Comparison of ENCODE assay signal across 13 mouse cellular contexts in the genomic region with DNA sequence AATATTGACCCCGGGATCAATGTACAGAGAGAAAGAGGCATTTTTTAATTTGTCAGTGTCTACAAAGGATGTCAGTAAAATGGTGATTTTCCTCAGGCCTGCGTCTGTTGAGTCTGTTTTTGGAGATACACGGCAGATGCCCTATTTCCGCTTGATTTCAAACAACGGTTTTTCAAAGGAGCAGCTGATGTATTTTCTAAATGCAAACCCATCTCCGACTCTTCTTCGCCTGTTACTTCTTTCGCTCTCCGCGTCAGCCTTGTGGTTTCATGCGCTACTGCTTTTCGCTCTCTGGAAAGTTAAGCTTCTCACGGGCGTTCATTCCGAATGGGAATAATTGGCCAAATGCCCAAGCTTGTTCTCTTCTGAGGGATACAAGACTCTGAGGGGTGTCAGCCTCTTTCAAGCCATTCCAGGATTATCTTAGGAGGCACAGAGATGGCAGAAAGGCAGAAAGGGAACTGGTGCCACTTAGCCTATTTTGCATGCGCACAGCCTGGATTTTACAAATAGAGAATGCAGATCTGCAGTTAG. TPM values are rescaled to one million over a fixed set of nuclear protein-coding genes. Genes with fewer than 3 reads are reported as not detected.
DNase-seq lines count a peak whose midpoint lies in the region; ATAC-seq lines count a peak whose summit lies in the region.
"Had no signal": no experiment of that assay in that cellular context is flagged by ENCODE, and none has a peak within 500 bp of the region (broad histone marks: within the 10 kb centered on the region; RNA-seq: fewer than 3 reads in every experiment).

No protein-coding gene starts in this region.

- 41% methylated on average over 16 of the region's 16 CpGs for WGBS in forebrain, embryonic 14.5 days
- WGBS in forebrain, embryonic 12.5 days = 64% methylated on average over 16 of the region's 16 CpGs
- 42% methylated on average over 16 of the region's 16 CpGs for WGBS in hindbrain, embryonic 16.5 days
- WGBS in stomach, embryonic 16.5 days = 62% methylated on average over 16 of the region's 16 CpGs

- H3K9me3 ChIP-seq in forebrain, embryonic 14.5 days (replicated peaks; ENCODE audit: control insufficient read depth, low read length) = no peaks in the 10 kb centered on the region
- H3K9me3 ChIP-seq in forebrain, embryonic 12.5 days = no peaks in the 10 kb centered on the region
- no peaks in the 10 kb centered on the region for H3K9me3 ChIP-seq in hindbrain, embryonic 16.5 days (ENCODE audit: control insufficient read depth, low read length)
- H3K9me3 ChIP-seq in stomach, embryonic 16.5 days (replicated peaks; ENCODE audit: control insufficient read depth, low read length) = no peaks in the 10 kb centered on the region

- no peaks in the 10 kb centered on the region for H3K36me3 ChIP-seq in forebrain, embryonic 14.5 days (ENCODE audit: control insufficient read depth, insufficient read depth, low read length)
- H3K36me3 ChIP-seq in forebrain, embryonic 12.5 days (replicated peaks) = no peaks in the 10 kb centered on the region
- H3K36me3 ChIP-seq in hindbrain, embryonic 16.5 days (ENCODE audit: control insufficient read depth, insufficient read depth, low read length) = no peaks in the 10 kb centered on the region
- no peaks in the 10 kb centered on the region for H3K36me3 ChIP-seq in stomach, embryonic 16.5 days (ENCODE audit: control insufficient read depth, insufficient read depth, low read length)

- H3K27ac ChIP-seq in forebrain, embryonic 14.5 days (ENCODE audit: low read depth, low read length) = no peak overlapping the region
- no peak overlapping the region for H3K27ac ChIP-seq in forebrain, embryonic 12.5 days
- H3K27ac ChIP-seq in hindbrain, embryonic 16.5 days (ENCODE audit: low read depth, low read length) = no peak overlapping the region
- H3K27ac ChIP-seq in stomach, embryonic 16.5 days (ENCODE audit: low read length) = no peak overlapping the region
- H3K27ac ChIP-seq: layer of hippocampus, adult 2 months; macrophage had no signal

- H3K9ac ChIP-seq in forebrain, embryonic 14.5 days (ENCODE audit: low read length) = no peak overlapping the region
- no peak overlapping the region for H3K9ac ChIP-seq in forebrain, embryonic 12.5 days
- H3K9ac ChIP-seq in hindbrain, embryonic 16.5 days (ENCODE audit: low read depth, low read length) = no peak overlapping the region
- H3K9ac ChIP-seq in stomach, embryonic 16.5 days (ENCODE audit: low read length) = no peak overlapping the region

- peak; percentile 55; the same call in 1 of the 2 replicates for ATAC-seq in forebrain, embryonic 14.5 days
- no peak for ATAC-seq in forebrain, embryonic 12.5 days (ENCODE audit: low FRiP score)
- 0 out of 2 replicates have a peak, but pooled peaks have one; percentile 52 for ATAC-seq in hindbrain, embryonic 16.5 days
- ATAC-seq in stomach, embryonic 16.5 days (ENCODE audit: insufficient read depth, low FRiP score) = no peak

- DNase-seq in forebrain, embryonic 14.5 days (ENCODE audit: low spot score) = peak; percentile 73
- peak; percentile 11 for DNase-seq in lung, postnatal 10 days
- DNase-seq in lung, adult 18-20 months = no peak
- DNase-seq in embryo, embryonic 11 days = no peak
- DNase-seq in cerebellum, adult 18-20 months = no peak
- DNase-seq: cerebellum, postnatal 36 days; kidney, adult 18-20 months; thymus, postnatal 25 days had no signal

- H3K4me3 ChIP-seq in forebrain, embryonic 14.5 days (ENCODE audit: low read depth, low read length) = no peak overlapping the region
- H3K4me3 ChIP-seq in forebrain, embryonic 12.5 days (replicated peaks) = no peak overlapping the region
- H3K4me3 ChIP-seq in hindbrain, embryonic 16.5 days (ENCODE audit: low read length) = no peak overlapping the region
- H3K4me3 ChIP-seq in stomach, embryonic 16.5 days (replicated peaks; ENCODE audit: low read length) = no peak overlapping the region
- H3K4me3 ChIP-seq: layer of hippocampus, adult 2 months had no signal

- H3K27me3 ChIP-seq in forebrain, embryonic 14.5 days (replicated peaks; ENCODE audit: control insufficient read depth, insufficient read depth, low read length) = no peaks in the 10 kb centered on the region
- no peaks in the 10 kb centered on the region for H3K27me3 ChIP-seq in forebrain, embryonic 12.5 days
- H3K27me3 ChIP-seq in hindbrain, embryonic 16.5 days (replicated peaks; ENCODE audit: control insufficient read depth, insufficient read depth, low read length) = no peaks in the 10 kb centered on the region
- H3K27me3 ChIP-seq in stomach, embryonic 16.5 days (ENCODE audit: control insufficient read depth, insufficient read depth, low read length) = no peaks in the 10 kb centered on the region

- H3K4me2 ChIP-seq in forebrain, embryonic 14.5 days (ENCODE audit: low read length) = no peak overlapping the region
- no peak overlapping the region for H3K4me2 ChIP-seq in forebrain, embryonic 12.5 days
- peak overlapping the region; percentile 35; the same call in 1 of the 2 replicates for H3K4me2 ChIP-seq in hindbrain, embryonic 16.5 days (ENCODE audit: low read length)
- H3K4me2 ChIP-seq in stomach, embryonic 16.5 days (ENCODE audit: low read depth, low read length) = 0 out of 2 replicates have a peak overlapping the region, but pooled peaks have one; percentile 0

- H3K4me1 ChIP-seq in forebrain, embryonic 14.5 days (ENCODE audit: control insufficient read depth, insufficient read depth, low read length) = no peaks in the 10 kb centered on the region
- H3K4me1 ChIP-seq in forebrain, embryonic 12.5 days = peaks cover 23% of the 10 kb centered on the region
- H3K4me1 ChIP-seq in hindbrain, embryonic 16.5 days (ENCODE audit: control insufficient read depth, insufficient read depth, low read depth, low read length) = peaks cover 7% of the 10 kb centered on the region; the same call in 1 of the 2 replicates
- H3K4me1 ChIP-seq in stomach, embryonic 16.5 days (ENCODE audit: control insufficient read depth, insufficient read depth, low read length) = no peaks in the 10 kb centered on the region

RNA-seq across cellular contexts. Expression of a gene that starts 36.6 kb away (rescaled TPM):
- polyA plus RNA-seq in forebrain, embryonic 14.5 days (2014; fragmentation: Nextera tagmentation; extraction: Ambion mirVana) = 4.2 and 4.5 TPM in 2 replicates
- polyA plus RNA-seq in forebrain, embryonic 12.5 days (2016; fragmentation: Nextera tagmentation; extraction: Ambion mirVana) = 3.4 and 4.0 TPM in 2 replicates
- polyA plus RNA-seq in hindbrain, embryonic 16.5 days (2015; fragmentation: Nextera tagmentation; extraction: Ambion mirVana) = 1.6 and 2.0 TPM in 2 replicates
- polyA plus RNA-seq in stomach, embryonic 16.5 days (2015; fragmentation: Nextera tagmentation; extraction: Ambion mirVana) = 30.1 and 30.4 TPM in 2 replicates

Comparison
In these comparisons a context has a peak if more than half of its experiments do, and no peak if none do; other contexts are left out.
1. ATAC-seq: peak in forebrain, embryonic 14.5 days (single experiment) and hindbrain, embryonic 16.5 days (single experiment); none in forebrain, embryonic 12.5 days (single experiment) and stomach, embryonic 16.5 days (single experiment).
2. DNase-seq: peak in forebrain, embryonic 14.5 days (single experiment) and lung, postnatal 10 days (single experiment); none in lung, adult 18-20 months (0 of 2), embryo, embryonic 11 days (single experiment) and cerebellum, adult 18-20 months (0 of 2).
3. H3K4me2 ChIP-seq: peak in hindbrain, embryonic 16.5 days (single experiment) and stomach, embryonic 16.5 days (single experiment); none in forebrain, embryonic 14.5 days (single experiment) and forebrain, embryonic 12.5 days (single experiment).